ENCODE assay signal across 11 mouse cellular contexts in genomic region chr12:71835966-71836668, GRCm38 (mm10). TPM values are rescaled to one million over a fixed set of nuclear protein-coding genes. Genes with fewer than 3 reads are reported as not detected.
A peak's percentile ranks its signal among the peaks of the same experiment; 100 is the strongest.
DNase-seq lines count a peak whose midpoint lies in the region; ATAC-seq and TF ChIP-seq lines count a peak whose summit lies in the region.
"Had no signal": no experiment of that assay in that cellular context is flagged by ENCODE, and none has a peak within 500 bp of the region (broad histone marks: within the 10 kb centered on the region; RNA-seq: fewer than 3 reads in every experiment).

No protein-coding gene starts in this region.

- H3K36me3 ChIP-seq in hindbrain, embryonic 10.5 days: no peaks in the 10 kb centered on the region
- H3K36me3 ChIP-seq: embryonic facial prominence, embryonic 12.5 days; neural tube, embryonic 12.5 days had no signal

- peak; percentile 48 for ATAC-seq in granulocyte monocyte progenitor cell, adult 5-6 weeks (replicated peaks; ENCODE audit: poor library complexity, severe bottlenecking)
- peak; percentile 28 for ATAC-seq in megakaryocyte, adult 5-6 weeks (ENCODE audit: poor library complexity, severe bottlenecking)

- H3K9me3 ChIP-seq in hindbrain, embryonic 10.5 days: no peaks in the 10 kb centered on the region
- H3K9me3 ChIP-seq: embryonic facial prominence, embryonic 12.5 days; neural tube, embryonic 12.5 days had no signal

- H3K27ac ChIP-seq in gastrocnemius, adult 2 months: peak overlapping the region; percentile 50
- peak overlapping the region; percentile 94 for H3K27ac ChIP-seq in layer of hippocampus, adult 2 months
- H3K27ac ChIP-seq in hindbrain, embryonic 10.5 days: no peak overlapping the region
- H3K27ac ChIP-seq: embryonic facial prominence, embryonic 12.5 days; neural tube, embryonic 12.5 days had no signal

- peaks cover 76% of the 10 kb centered on the region for H3K4me1 ChIP-seq in hindbrain, embryonic 10.5 days (replicated peaks)

- TF ChIP-seq CTCF in gastrocnemius, adult 2 months (IDR thresholded peaks at IDR 0.05): no peak
- TF ChIP-seq CTCF in layer of hippocampus, adult 2 months (conservative IDR thresholded peaks at IDR 0.05): no peak

- H3K27me3 ChIP-seq in hindbrain, embryonic 10.5 days (ENCODE audit: insufficient read depth, poor library complexity, severe bottlenecking): no peaks in the 10 kb centered on the region
- H3K27me3 ChIP-seq: embryonic facial prominence, embryonic 12.5 days; neural tube, embryonic 12.5 days had no signal

- no peak overlapping the region for H3K4me3 ChIP-seq in gastrocnemius, adult 2 months
- H3K4me3 ChIP-seq in layer of hippocampus, adult 2 months: no peak overlapping the region
- no peak overlapping the region for H3K4me3 ChIP-seq in hindbrain, embryonic 10.5 days
- H3K4me3 ChIP-seq: embryonic facial prominence, embryonic 12.5 days; neural tube, embryonic 12.5 days had no signal

- intact Hi-C loops in gastrocnemius, adult 2 months (cut with DNase I): no loop called here
- intact Hi-C loops in gastrocnemius, postnatal 14 days (cut with DNase I; ENCODE audit: low total_unique reads): loop anchor here (10.0 kb wide), 1 partner anchor 49 kb away; no protein-coding TSS in a partner anchor

- DNase-seq in gastrocnemius, adult 2 months: no peak
- no peak for DNase-seq in gastrocnemius, postnatal 14 days
- DNase-seq in layer of hippocampus, adult 2 months (ENCODE audit: low spot score in 2 of 2): no peak
- no peak for DNase-seq in layer of hippocampus, adult 11-12 months (ENCODE audit: low spot score)
- no peak for DNase-seq in hindbrain, embryonic 10.5 days (ENCODE audit: low spot score)
- no peak for DNase-seq in frontal cortex, postnatal 10 days (ENCODE audit: low spot score in 2 of 2)
- DNase-seq: adrenal gland, postnatal 25 days had no signal

- WGBS in hindbrain, embryonic 10.5 days: 87% methylated on average over 5 of the region's 5 CpGs

RNA-seq across cellular contexts. Expression of gene Daam1, which starts 5.2 kb away (rescaled TPM):
- 10 to 100 TPM in 1 of 2 experiments, 1 to 10 TPM in 1; 8.0 to 12.8 TPM for total RNA-seq in gastrocnemius, adult 2 months (2021)
- total RNA-seq in gastrocnemius, postnatal 14 days (2021): 10 to 100 TPM; 12.5 to 16.1 TPM
- total RNA-seq in layer of hippocampus, adult 2 months (2021): 10 to 100 TPM; 64.9 to 69.3 TPM
- total RNA-seq in granulocyte monocyte progenitor cell, adult 5-6 weeks (2014; fragmentation: Nextera tagmentation): 8.8 and 9.4 TPM in 2 replicates
- total RNA-seq in granulocyte monocyte progenitor cell, adult 5-6 weeks (2017): 17.8 and 18.4 TPM in 2 replicates
- total RNA-seq in megakaryocyte, adult 5-6 weeks (2015): 12.3 and 12.7 TPM in 2 replicates
- 14.6 and 18.0 TPM in 2 replicates for total RNA-seq in megakaryocyte, adult 5-6 weeks (2017)
- 8.4 and 11.6 TPM in 2 replicates for polyA plus RNA-seq in hindbrain, embryonic 10.5 days (2016; fragmentation: Nextera tagmentation; extraction: Ambion mirVana)
